Mouse (Mus musculus) spleen, adult 12 weeks (tissue): ENCODE results near the gene Wdr74.
"Not testable (repeated sequence)": the region's sequence is repeated elsewhere in the genome, so short reads cannot be mapped to it uniquely, and the experiment has no call there.

ENCODE experiments used
- DNase-seq: peaks from one replicate; pipeline ENCODE4 v3.0.0; 2022; ENCODE audit warnings: low spot score

The Wdr74 gene

DNA sequence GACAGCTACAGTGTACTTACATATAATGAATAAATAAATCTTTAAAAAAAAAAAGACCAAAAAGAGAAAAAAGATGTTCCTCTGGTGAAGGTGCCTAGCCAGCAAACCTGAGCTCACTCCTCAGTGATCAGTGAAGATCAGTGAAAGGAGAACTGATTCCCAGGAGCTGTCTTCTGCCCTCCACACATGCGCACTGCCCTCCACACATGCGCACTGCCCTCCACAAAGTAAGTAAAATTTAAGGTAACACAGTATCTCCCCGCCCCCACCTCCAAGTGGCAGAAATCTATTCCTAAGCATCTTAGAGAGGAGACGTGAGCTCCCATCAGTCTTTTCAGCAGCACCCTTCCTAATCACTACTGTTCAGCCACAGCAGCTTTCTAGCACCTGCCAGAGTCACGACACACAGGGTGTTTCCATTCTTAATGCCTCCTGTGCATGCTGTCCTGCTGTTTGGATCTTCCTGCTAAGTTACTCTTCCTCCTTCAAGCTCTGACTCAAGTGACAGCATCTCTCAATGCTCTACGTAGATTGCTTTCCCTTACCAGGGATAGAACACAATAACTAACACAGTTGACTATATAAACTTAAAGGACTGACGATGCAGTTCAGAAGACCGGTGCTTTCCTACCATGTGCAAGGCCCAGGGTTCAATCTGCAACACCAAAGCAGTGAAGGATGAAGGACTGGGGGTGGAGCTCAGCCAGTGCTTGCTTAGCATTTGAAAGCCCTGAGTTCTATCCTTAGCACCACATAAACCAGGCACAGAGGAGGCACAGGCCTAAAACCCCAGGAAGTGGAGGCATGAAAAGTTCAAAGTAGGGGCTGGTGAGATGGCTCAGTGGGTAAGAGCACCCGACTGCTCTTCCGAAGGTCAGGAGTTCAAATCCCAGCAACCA lies 19.5 kb upstream of the Wdr74 start:
- DNase-seq: no peak

DNA sequence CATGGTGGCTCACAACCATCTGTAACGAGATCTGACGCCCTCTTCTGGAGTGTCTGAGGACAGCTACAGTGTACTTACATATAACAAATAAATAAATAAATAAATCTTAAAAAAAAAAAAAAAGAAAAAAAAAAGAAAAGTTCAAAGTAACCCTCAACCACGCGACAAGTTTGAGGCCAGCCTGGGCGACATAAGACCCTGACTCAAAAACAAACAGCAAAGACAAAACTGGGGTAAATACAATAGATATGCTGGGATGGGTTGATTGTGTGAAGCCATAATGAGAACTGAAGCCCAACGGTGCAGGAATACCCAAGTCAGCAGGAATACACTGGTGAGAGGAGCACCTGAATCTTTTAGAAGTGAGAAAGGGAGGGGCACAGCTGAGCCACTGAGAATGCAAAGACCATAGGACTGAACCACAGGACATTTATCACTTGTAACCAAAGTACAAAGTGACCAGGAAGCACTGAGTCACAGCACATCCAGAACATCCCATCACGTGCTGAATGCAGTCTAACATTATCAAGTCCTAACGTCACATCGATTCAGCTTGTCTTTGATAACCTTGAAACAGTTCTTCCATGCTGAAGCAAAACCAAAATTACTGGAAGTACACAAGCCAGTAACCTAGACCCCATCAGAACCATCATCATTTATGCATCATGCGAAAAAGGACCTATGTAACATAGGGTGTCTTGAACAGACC lies 18.7 kb upstream of the Wdr74 start:
- DNase-seq: no peak

DNA sequence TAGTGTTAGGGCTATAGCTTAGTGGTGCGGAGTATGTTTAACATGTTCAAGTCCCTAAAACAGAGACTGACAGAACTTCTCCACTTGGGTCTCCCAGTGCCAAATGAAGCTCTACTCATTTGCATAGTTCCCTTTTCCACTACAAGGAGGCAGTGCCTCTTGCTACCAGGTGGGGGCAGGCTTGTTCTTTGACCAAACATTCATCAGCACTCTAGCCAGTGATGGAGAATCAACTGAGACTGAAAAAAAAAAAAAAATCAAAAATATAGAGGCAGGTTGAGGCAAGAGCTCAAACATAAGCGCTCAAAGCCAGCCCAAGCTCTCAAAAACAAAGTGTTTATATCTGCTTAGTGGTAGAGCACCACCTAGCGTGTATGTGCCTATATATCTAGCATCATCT lies 17.3 kb upstream of the Wdr74 start:
- DNase-seq: peak; percentile 66

DNA sequence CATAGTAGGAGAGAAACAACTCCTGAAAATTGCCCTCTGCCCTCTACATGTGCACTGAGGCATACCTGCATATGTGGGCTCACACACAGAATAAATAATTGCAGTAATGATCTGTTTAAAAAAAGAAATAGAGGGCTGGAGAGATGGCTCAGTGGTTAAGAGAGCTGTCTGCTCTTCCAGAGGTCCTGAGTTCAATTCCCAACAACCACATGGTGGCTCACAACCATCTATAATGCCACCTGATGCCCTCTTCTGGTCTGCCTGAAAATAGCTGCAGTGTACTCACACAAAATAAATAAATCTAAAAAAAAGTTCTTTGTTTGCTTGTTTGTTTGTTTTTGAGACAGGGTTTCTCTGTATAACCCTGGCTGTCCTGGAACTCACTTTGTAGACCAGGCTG lies 16.6 kb upstream of the Wdr74 start:
- DNase-seq: not testable (repeated sequence)

DNA sequence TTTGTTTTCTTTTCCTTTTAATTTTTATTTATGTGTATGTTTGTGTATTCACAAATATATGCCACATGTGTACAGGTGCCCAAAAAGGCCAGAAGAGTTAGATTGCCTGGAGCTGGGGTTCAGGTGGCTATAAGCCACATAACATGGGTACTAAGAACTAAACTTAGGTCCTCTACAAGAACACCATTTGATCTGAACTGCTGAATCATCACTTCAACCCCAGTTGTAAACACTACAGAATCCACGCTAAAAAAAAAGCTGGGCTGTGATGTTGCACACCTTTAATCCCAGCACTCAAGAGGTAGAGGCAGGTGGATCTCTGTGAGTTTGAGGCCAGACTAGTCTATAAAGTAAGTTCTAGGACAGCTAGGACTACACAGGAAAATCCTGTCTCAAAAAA lies 14.2 kb upstream of the Wdr74 start:
- DNase-seq: no peak

DNA sequence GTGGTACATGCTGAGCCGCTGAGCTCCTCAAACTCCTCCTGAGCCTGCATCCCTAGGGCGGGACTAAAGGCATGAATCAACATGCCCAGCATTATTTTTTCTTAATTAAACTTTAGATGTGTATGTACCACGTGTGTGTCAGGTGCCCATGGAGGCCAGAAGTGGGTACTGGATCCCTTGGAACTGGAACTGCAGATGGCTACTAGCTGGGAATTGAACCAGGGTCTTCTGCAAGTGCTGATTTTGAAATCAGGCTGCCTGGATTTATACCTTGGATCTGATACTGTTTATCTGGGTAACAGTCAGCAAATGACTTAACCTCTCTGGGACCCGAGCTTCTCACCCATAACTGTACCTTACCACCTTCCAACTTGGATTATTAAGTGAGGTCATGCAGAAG lies 13.6 kb upstream of the Wdr74 start:
- no peak for DNase-seq

DNA sequence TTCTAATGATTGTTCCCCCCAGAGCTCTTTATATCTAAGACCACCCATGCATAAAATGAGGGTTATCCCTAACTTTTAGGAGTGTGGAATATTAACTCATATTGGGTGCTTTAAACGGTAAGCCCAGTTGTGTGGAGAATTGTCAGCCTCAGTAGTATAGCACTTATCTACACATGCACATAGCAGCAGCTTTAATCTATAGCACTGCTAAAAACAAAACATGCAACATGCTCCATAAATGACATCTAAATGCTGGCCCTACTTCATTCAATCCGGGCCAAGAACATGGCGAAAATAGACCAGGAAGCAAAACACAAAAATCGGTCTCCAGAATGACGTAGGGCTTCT lies 13.1 kb upstream of the Wdr74 start:
- DNase-seq: no peak

DNA sequence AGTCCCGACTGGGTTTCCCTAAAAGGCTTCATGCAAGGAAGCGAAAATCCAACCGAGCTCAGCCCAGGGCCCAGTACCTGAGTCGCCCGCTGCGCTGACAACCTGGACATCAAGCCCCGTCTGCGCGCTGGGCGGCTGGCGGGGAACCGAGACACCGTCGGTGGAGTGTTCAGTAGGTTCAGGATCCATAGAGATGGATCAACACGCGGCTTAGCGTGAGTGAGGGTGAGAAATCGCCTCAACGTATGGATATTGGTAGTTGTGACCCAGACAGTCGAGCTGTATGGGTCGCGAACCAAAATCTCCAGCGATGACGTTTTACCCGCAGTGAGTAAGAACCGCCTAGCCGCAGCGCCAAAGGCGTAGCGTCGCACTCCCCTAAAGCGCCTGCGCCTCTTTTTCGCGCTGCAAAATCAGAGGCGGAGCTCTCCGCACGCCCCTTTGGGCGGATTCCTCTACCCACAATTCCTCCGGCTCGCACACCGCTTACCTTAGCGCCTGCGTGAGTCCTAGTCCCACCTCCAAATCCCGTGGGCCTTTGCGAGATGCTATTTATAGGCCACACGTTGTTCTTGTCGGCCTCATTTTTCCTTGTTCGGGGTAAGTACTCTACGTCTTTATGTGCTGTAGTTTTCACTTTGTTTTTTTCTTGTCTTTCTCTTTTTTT lies 12.6 kb upstream of the Wdr74 start, which contains the start of gene Slc3a2:
Slc3a2 (minus strand) TSS at position 463 of the 667 bp plus-strand sequence.
- DNase-seq: peak; percentile 95

DNA sequence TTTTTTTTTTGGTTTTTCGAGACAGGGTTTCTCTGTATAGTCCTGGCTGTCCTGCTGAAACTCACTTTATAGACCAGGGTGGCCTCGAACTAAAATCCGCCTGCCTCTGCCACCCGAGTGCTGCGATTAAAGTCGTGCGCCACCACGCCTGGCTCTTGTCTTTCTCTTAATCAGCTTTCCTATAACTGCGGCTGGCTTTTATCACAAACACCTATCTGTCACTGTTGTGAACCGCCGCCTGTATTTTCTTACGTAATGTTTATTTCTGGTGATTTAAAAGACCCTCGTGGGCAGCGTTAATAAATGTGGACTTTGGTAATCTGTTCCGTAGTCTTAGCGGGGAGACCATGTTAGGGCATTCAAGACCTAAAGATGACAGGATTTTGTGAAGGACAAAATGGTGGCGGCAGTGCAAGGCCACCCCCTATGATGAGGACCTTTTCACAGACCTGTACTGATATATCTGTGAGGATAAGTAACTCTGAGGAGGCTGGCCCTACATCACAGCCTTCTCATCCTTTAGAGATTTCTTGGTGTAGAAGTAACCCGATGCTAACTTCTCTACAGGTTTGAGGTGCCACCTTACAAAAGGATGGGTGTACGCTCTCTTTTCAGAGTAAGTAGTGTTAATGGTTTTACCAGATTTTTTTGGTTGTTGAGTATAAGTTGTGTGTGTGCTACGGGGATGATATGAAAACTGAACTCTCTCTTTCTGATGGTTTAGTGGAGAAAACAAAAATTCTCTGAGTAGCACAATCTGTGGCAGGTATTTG lies 11.9 kb upstream of the Wdr74 start:
- no peak for DNase-seq

DNA sequence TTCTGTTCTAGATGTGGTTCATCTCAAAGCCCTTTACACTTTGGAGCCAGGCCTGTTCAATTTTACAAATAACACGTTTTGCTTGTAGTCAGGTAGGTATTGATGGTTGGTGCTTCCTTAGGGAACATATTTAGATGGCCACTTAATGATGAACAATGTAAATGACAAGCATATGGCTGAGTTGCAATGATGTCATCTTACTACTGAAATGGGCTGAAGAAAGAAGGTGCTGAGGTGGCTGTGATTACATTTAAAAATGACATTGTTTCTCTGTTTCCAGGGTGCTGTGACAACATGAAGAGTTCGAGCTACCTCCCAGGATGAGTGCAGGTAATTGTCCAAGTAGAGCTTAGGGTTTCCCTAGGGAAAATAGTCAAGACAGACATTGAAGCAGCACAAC lies 11.2 kb upstream of the Wdr74 start:
- DNase-seq: no peak

DNA sequence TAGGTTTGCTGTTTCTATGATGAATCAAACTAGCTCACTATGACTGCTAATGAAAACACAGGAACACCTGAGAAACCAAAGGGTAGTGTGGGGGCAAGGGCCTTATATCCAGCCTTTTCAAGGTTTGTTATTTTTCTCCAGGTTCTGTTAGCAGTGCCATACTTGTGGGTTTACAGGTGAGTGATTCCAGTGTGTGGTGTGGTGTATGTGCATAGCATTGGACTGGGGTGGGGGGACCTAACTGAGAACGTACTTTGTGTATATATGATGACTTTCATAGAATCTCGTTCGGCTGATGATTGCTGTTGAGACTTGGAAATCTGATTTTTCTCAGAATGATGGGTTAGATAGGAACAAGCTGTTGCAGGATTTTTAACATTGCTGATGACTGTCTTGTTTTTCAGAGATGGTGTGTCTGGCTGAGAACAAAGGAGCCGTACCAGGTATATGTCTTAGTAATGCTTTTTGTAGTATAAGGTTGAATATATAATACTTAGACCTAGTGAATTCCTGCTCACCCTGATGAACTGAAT lies 10.5 kb upstream of the Wdr74 start:
- no peak for DNase-seq

DNA sequence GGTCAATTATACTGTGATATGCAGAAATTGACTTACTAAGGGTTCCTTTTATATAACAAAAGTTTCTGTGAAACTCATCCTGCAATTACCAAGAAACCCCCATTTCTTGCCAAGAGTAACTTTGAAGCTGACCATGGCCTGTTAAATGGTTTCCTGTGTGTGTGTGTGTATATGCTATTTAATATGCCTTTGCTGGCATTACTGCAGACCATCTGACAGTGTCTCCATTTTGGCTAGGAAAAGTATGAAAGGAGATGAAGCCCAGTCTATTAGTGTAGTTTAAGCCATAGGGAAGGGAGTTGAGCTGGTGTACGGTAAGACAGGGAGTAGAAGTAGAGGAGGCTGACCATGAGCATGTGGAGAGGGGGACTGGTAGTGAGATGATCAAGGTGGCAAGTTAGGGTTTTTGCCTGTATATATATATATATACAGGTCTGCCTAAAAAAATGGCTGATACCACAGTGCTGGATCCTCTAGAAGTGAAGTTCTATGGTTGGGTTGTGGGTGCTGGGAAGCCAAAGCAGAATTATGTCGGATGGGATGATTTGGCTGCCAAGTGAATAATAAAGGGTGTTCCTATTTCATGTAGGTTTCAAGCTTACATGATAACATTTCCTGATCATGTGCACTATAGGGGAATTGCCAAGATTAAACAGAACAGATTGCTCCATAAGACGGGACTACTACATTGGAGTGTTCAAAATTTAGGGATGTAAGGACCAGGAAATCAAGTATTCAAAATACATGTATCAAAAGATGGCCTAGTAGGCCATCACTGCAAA lies 8.8 kb upstream of the Wdr74 start:
- DNase-seq: no peak

DNA sequence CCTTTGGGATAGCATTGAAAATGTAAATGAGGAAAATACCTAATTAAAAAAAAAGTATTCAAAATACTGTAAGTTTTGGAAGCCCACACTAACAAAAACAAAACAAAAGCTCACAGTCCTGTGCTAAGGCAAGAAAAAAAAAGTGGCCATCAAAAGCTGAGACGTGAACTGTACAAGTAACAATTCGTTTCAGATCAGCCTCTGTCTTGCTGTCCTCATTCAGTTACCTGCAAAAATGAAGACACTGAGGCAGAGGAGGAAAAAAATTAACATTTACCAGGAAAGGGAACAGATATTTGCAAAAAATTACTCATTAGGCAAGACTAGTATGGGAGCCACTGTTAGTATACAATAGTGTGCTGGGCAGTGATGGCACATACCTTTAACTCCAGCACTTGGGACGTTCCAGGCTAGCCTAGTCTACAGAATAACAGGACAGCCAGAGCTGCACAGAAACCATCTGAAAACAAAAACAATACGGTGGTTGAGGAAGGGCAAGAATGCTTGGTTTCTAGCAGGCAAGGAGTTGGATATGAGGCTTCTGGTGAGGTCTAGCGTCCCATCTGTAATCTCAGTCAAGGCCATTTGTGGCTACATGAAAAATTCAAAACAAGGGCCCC lies 8.0 kb upstream of the Wdr74 start:
- no peak for DNase-seq

DNA sequence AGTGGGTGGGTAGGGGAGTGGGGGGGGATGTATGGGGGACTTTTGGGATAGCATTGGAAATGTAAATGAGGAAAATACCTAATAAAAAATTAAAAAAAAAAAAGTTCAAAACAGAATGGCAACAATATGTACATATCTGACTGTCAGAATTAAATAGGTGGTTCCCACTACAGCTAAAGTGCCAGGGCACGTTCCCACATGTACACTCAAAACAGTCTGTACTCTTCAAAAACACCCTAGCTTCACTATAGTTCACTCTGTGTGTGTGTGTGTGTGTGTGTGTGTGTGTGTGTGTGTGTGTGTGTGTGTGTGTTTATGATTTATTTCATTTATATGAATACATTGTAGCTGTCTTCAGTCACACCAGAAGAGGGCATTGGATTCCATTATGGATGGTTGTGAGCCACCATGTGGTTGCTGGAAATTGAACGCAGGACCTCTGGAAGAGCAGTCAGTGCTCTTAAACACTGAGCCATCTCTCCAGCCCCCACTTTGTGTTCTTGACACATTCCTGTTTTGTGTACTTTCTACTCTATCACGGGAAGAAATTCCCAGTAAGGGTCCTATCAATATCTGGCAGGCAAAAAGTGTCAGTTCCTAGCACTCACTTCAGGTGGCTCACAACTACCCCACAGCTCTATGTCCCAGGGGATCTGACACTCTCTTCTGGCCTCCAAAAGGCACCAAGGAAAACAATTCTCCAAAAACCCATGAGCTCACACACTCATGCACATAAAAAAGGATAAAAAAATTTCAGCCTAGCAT lies 7.1 kb upstream of the Wdr74 start:
- DNase-seq: not testable (repeated sequence)

DNA sequence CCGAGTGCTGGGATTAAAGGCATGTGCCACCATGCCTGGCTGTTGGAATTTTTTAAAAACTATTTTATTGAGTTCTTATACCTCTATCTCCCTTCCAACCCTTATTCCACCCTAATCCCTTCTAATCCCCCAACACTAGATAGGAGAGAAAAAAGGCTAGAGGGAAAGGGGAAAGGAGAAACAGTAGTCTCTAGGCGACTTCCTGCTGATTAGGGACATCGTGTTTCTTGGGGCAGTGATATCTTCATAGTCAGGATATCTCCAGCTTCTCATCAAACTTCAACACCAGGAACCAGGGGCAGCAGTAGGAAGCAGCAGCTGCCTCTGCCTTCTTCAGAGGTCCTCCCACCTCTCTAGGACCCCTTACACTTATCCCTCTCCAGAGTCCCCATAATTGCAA lies 1.3 kb upstream of the Wdr74 start:
- DNase-seq: no peak

DNA sequence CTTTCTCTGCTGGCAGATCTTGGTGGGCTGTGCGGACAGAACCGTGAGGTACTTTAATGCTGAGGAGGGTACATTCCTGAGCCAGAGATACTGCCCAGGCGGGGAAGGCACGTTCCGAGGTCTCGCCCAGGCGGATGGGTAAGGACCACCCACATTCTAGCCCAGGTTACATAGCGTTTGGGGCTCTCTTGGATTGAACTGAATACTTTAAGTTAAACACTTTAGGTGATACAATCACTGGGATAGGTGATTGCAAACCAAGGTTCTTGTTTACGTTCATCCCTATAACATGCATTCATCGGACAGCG lies 487 bp downstream of the Wdr74 start:
- no peak for DNase-seq

DNA sequence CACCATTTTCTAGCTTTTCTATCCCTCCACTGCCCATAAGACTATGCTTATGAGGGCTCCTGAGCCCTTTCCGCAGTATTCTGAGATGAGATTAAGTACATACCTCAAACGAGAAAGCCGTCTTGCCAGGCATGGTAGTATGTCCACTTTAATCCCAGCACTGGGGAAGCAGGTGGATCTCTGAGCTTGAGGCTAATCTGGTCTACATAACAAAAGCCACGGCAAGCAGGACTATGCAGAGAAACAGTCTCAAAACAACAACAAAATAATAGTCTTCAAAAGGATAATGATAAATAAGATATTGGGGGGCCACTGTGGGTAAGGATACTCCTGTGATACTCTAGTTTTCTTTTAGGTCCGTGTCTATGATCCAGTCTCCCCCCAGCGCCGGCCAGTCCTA lies 3.3 kb downstream of the Wdr74 start:
- DNase-seq: no peak

DNA sequence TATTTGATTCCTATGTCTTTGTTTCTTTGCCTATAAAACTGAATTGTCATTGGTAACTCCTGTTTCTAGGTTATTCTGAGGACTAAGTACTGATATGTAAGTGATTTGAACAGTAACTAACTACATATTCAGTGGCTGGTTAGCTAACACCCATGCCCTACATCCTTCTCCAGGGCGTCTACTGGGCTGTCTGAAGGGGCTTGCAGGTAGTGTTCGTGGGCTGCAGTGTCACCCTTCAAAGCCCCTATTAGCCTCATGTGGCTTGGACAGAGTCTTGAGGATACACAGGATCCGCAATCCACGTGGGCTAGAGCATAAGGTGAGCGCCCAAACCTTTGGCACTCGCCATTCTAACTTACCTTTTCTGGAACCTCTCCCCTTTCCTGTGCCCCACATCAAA lies 4.0 kb downstream of the Wdr74 start:
- DNase-seq: no peak

DNA sequence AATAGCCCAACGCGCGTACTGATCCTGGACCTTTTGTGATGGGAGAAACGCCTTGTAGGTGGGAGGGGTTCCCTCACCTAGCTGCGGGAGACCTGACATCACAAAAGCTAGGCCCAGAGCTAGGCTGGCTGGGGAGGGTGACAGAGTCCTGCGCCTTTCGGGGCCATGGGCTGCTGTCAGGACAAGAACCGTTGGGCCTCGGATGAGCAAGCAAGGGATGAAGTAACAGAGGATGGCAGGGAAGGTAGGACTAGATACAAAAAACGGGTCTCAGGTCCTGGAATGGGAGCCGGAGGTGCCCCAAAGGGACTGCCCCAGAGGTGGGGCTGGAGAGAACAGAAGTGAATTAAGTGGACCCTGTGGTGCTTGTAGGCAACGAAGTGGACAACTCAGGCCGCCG lies 5.0 kb downstream of the Wdr74 start, which contains the start of gene 1700092M07Rik:
1700092M07Rik (plus strand) TSS at position 116 of the 400 bp plus-strand sequence.
- no peak for DNase-seq
